Mouse (Mus musculus) B cell, adult (primary cell): ENCODE results near the gene Gm14685. TPM values are rescaled to one million over a fixed set of nuclear protein-coding genes. Genes with fewer than 3 reads are reported as not detected.

Experiments
- total RNA-seq: library from RNA; stranded (reverse); gene quantifications from 4 replicates; pipeline ENCODE4 v1.2.4, GENCODE M21; 2023; ENCODE audit not compliant: inconsistent age

The Gm14685 gene
- 0.19 TPM in 1 of 4 replicates, not detected in the others for total RNA-seq

GRCm38 (mm10) chrX:73116747-73117146 lies at the start of gene Gm14685:
TSS of gene Gm14685 (plus strand) at chrX:73117047.

GRCm38 (mm10) chrX:73082267-73083055 lies 34.4 kb upstream of the Gm14685 start, which contains the start of gene Xlr4a:
TSS of gene Xlr4a (minus strand) at chrX:73082478.

GRCm38 (mm10) chrX:73096941-73097508 lies 19.8 kb upstream of the Gm14685 start, which contains the start of gene Xlr3a:
TSS of gene Xlr3a (minus strand) at chrX:73097095.

GRCm38 (mm10) chrX:73148496-73148895 lies 31.6 kb downstream of the Gm14685 start, which contains the start of gene Xlr5b:
TSS of gene Xlr5b (plus strand) at chrX:73148796.

GRCm38 (mm10) chrX:73149350-73149749 lies 32.5 kb downstream of the Gm14685 start, which contains the start of gene DXBay18:
TSS of gene DXBay18 (minus strand) at chrX:73149450.

GRCm38 (mm10) chrX:73176889-73177288 lies 60.0 kb downstream of the Gm14685 start, which contains the start of gene Spin2d:
TSS of gene Spin2d (minus strand) at chrX:73176989.

Other genes with a start within 250 kb of the Gm14685 start
- gene Cetn2, start 198.6 kb upstream of the Gm14685 start, total RNA-seq, result 47.3 to 54.8 TPM (median 52.9 TPM) in 4 replicates
- 9.7 to 12.5 TPM (median 11.2 TPM) in 4 replicates for gene Nsdhl, start 198.5 kb upstream of the Gm14685 start, total RNA-seq
- not detected in 4 replicates for gene Zfp185, start 129.7 kb upstream of the Gm14685 start, total RNA-seq
- gene Pnma5, start 79.9 kb upstream of the Gm14685 start, total RNA-seq, result 0.93 to 1.5 TPM (median 1.2 TPM) in 4 replicates
- gene Pnma3, start 52.3 kb upstream of the Gm14685 start, total RNA-seq, result not detected in 4 replicates
- 2.4 to 5.0 TPM (median 3.7 TPM) in 4 replicates for gene Xlr4a, start 34.6 kb upstream of the Gm14685 start, total RNA-seq
- gene Xlr3a, start 20.0 kb upstream of the Gm14685 start, total RNA-seq, result 0.15 to 0.38 TPM (median 0.27 TPM) in 3 of 4 replicates, not detected in the other
- not detected in 4 replicates for gene Xlr5b, start 31.7 kb downstream of the Gm14685 start, total RNA-seq
- 0.21 TPM in 1 of 4 replicates, not detected in the others for gene DXBay18, start 32.4 kb downstream of the Gm14685 start, total RNA-seq
- not detected in 4 replicates for gene Spin2d, start 59.9 kb downstream of the Gm14685 start, total RNA-seq
- gene Xlr3b, start 75.2 kb downstream of the Gm14685 start, total RNA-seq, result 1.5 to 2.8 TPM (median 2.0 TPM) in 4 replicates
- gene Xlr4b, start 97.3 kb downstream of the Gm14685 start, total RNA-seq, result 11.2 to 16.7 TPM (median 13.7 TPM) in 4 replicates
- gene F8a, start 111.2 kb downstream of the Gm14685 start, total RNA-seq, result 12.3 to 14.9 TPM (median 13.4 TPM) in 4 replicates
- 3.2 to 5.3 TPM (median 4.2 TPM) in 4 replicates for gene Xlr4c, start 126.1 kb downstream of the Gm14685 start, total RNA-seq
- gene Xlr3c, start 148.3 kb downstream of the Gm14685 start, total RNA-seq, result 0.35 TPM in 1 of 4 replicates, not detected in the others
- gene Xlr5a, start 175.9 kb downstream of the Gm14685 start, total RNA-seq, result not detected in 4 replicates
- not detected in 4 replicates for gene Xlr5c, start 175.9 kb downstream of the Gm14685 start, total RNA-seq
- not detected in 4 replicates for gene Gm45015, start 219.8 kb downstream of the Gm14685 start, total RNA-seq
- gene Zfp275, start 225.6 kb downstream of the Gm14685 start, total RNA-seq, result 24.0 to 32.8 TPM (median 26.6 TPM) in 4 replicates